Comparison of ENCODE assay signal across 24 mouse cellular contexts in genomic region chr11:117396929-117397328, GRCm38 (mm10).
DNase-seq lines count a peak whose midpoint lies in the region; ATAC-seq and TF ChIP-seq lines count a peak whose summit lies in the region.
"Had no signal": no experiment of that assay in that cellular context is flagged by ENCODE, and none has a peak within 500 bp of the region (broad histone marks: within the 10 kb centered on the region; RNA-seq: fewer than 3 reads in every experiment).

No protein-coding gene starts in this region.

- H3K36me3 ChIP-seq in kidney, postnatal 0 days (ENCODE audit: insufficient read depth, low read length), result no peaks in the 10 kb centered on the region
- H3K36me3 ChIP-seq in kidney, embryonic 16.5 days (ENCODE audit: insufficient read depth, low read length), result no peaks in the 10 kb centered on the region
- H3K36me3 ChIP-seq in embryonic facial prominence, embryonic 10.5 days (replicated peaks), result no peaks in the 10 kb centered on the region
- H3K36me3 ChIP-seq: embryonic facial prominence, embryonic 13.5 days; forebrain, embryonic 12.5 days; forebrain, embryonic 15.5 days; hindbrain, embryonic 15.5 days had no signal

- WGBS in kidney, postnatal 0 days, result 28% methylated on average over 3 of the region's 3 CpGs
- 53% methylated on average over 3 of the region's 3 CpGs for WGBS in kidney, embryonic 16.5 days
- WGBS in embryonic facial prominence, embryonic 10.5 days, result 80% methylated on average over 3 of the region's 3 CpGs

- no peak overlapping the region for H3K4me2 ChIP-seq in kidney, postnatal 0 days (ENCODE audit: low read length)
- no peak overlapping the region for H3K4me2 ChIP-seq in kidney, embryonic 16.5 days (replicated peaks; ENCODE audit: low read depth, low read length)
- H3K4me2 ChIP-seq: embryonic facial prominence, embryonic 13.5 days; forebrain, embryonic 12.5 days; forebrain, embryonic 15.5 days; heart, embryonic 11.5 days; hindbrain, embryonic 15.5 days had no signal

- no peak for ATAC-seq in kidney, postnatal 0 days (replicated peaks; ENCODE audit: low FRiP score, low read depth)
- no peak for ATAC-seq in kidney, embryonic 16.5 days (ENCODE audit: low FRiP score, low TSS enrichment)
- ATAC-seq in megakaryocyte progenitor cell, adult 5-6 weeks (replicated peaks; ENCODE audit: poor library complexity), result peak; percentile 56
- ATAC-seq: activated CD4-positive, CD25-positive, alpha-beta regulatory T cell, adult 4 months; CD4-positive, CD25-positive, alpha-beta regulatory T cell, adult 4 months; forebrain, embryonic 15.5 days had no signal

- no peak overlapping the region for H3K27ac ChIP-seq in kidney, postnatal 0 days
- no peak overlapping the region for H3K27ac ChIP-seq in kidney, embryonic 16.5 days (ENCODE audit: low read length)
- H3K27ac ChIP-seq in embryonic facial prominence, embryonic 10.5 days (replicated peaks), result 0 out of 2 replicates have a peak overlapping the region, but pooled peaks have one; percentile 30
- H3K27ac ChIP-seq: embryonic facial prominence, embryonic 13.5 days; forebrain, embryonic 12.5 days; forebrain, embryonic 15.5 days; hindbrain, embryonic 15.5 days had no signal

- no peaks in the 10 kb centered on the region for H3K9me3 ChIP-seq in kidney, postnatal 0 days (replicated peaks; ENCODE audit: low read length)
- H3K9me3 ChIP-seq in kidney, embryonic 16.5 days (ENCODE audit: low read length), result no peaks in the 10 kb centered on the region
- 0 out of 2 replicates have a peak, but pooled peaks cover 5% of the 10 kb centered on the region for H3K9me3 ChIP-seq in embryonic facial prominence, embryonic 10.5 days
- H3K9me3 ChIP-seq: forebrain, embryonic 15.5 days; hindbrain, embryonic 15.5 days had no signal

- TF ChIP-seq CTCF in kidney, postnatal 0 days (IDR thresholded peaks at IDR 0.05; ENCODE audit: low read depth), result no peak

- H3K4me1 ChIP-seq in kidney, postnatal 0 days (replicated peaks; ENCODE audit: insufficient read depth, low read length), result peaks cover 7% of the 10 kb centered on the region; the same call in 1 of the 2 replicates
- H3K4me1 ChIP-seq in kidney, embryonic 16.5 days (ENCODE audit: insufficient read depth, low read length), result peaks cover 19% of the 10 kb centered on the region
- H3K4me1 ChIP-seq in embryonic facial prominence, embryonic 10.5 days, result peaks cover 45% of the 10 kb centered on the region

- peak; percentile 57 for DNase-seq in kidney, postnatal 0 days (ENCODE audit: low spot score)
- DNase-seq in kidney, adult 9 months, result no peak
- peak; percentile 50 to 63 for DNase-seq in kidney, postnatal 4 days
- DNase-seq in embryonic facial prominence, embryonic 10.5 days (ENCODE audit: low spot score), result no peak
- DNase-seq in urinary bladder, adult 2 months (ENCODE audit: low spot score), result no peak
- DNase-seq in frontal cortex, postnatal 14 days (ENCODE audit: low spot score in 2 of 2), result no peak
- DNase-seq: adrenal gland, postnatal 10 days; adrenal gland, postnatal 36 days; cerebellum, adult 18-20 months; cerebellum, adult 9-10 months; cerebellum, postnatal 14 days; gastrocnemius, postnatal 10 days; gastrocnemius, postnatal 36 days; heart, adult 11 months had no signal

- H3K4me3 ChIP-seq in kidney, postnatal 0 days (replicated peaks; ENCODE audit: low read depth, low read length), result no peak overlapping the region
- no peak overlapping the region for H3K4me3 ChIP-seq in kidney, embryonic 16.5 days (ENCODE audit: low read length)
- H3K4me3 ChIP-seq in embryonic facial prominence, embryonic 10.5 days, result no peak overlapping the region
- H3K4me3 ChIP-seq: embryonic facial prominence, embryonic 13.5 days; erythroblast, embryonic 14.5 days; forebrain, embryonic 12.5 days; forebrain, embryonic 15.5 days; hindbrain, embryonic 15.5 days had no signal

- no peak overlapping the region for H3K9ac ChIP-seq in kidney, postnatal 0 days (ENCODE audit: low read depth, low read length)
- no peak overlapping the region for H3K9ac ChIP-seq in kidney, embryonic 16.5 days (replicated peaks; ENCODE audit: low read length)
- H3K9ac ChIP-seq: embryonic facial prominence, embryonic 13.5 days; forebrain, embryonic 12.5 days; forebrain, embryonic 15.5 days; hindbrain, embryonic 15.5 days had no signal

- 0 out of 2 replicates have a peak, but pooled peaks cover 12% of the 10 kb centered on the region for H3K27me3 ChIP-seq in kidney, postnatal 0 days (ENCODE audit: insufficient read depth, low read length)
- peaks cover 49% of the 10 kb centered on the region for H3K27me3 ChIP-seq in kidney, embryonic 16.5 days (ENCODE audit: insufficient read depth, low read length)
- peaks cover 63% of the 10 kb centered on the region for H3K27me3 ChIP-seq in embryonic facial prominence, embryonic 10.5 days (replicated peaks; ENCODE audit: low read depth, poor library complexity, severe bottlenecking)
- H3K27me3 ChIP-seq: forebrain, embryonic 15.5 days; hindbrain, embryonic 15.5 days had no signal

Comparison
In these comparisons a context has a peak if more than half of its experiments do, and no peak if none do; other contexts are left out.
1. DNase-seq: peak in kidney, postnatal 0 days (single experiment) and kidney, postnatal 4 days (2 of 2); none in kidney, adult 9 months (single experiment), embryonic facial prominence, embryonic 10.5 days (single experiment), urinary bladder, adult 2 months (single experiment) and frontal cortex, postnatal 14 days (0 of 2).